Mouse (Mus musculus) layer of hippocampus, adult 18-20 months (tissue): Measurements from ENCODE around the gene Gm11437. TPM values are rescaled to one million over a fixed set of nuclear protein-coding genes. Genes with fewer than 3 reads are reported as not detected.

Experiments used
- DNase-seq, 2 experiments: peaks; one replicate each; pipeline ENCODE4 v3.0.0; 2022; ENCODE audit warnings: low spot score in 2 of 2
- long read RNA-seq: library from polyadenylated mRNA; stranded (forward); transcript quantifications from one replicate; pipeline ENCODE4 v2.0.0, GENCODE M21; 2021
- total RNA-seq, 2 experiments: library from RNA; stranded (reverse); gene quantifications; 2 replicates each; pipeline ENCODE4 v1.2.3; 2021

Gene Gm11437
- not detected for total RNA-seq
- long read RNA-seq = 0 reads

GRCm38 (mm10) chr11:84167046-84167526 is at the start of gene Gm11437:
Gene Gm11437, minus strand, starts transcription at chr11:84167476.
- DNase-seq = no peak

- no peak for DNase-seq
These were observed 43.6 kb upstream of the Gm11437 start for GRCm38 (mm10) chr11:84210876-84211275.

- no peak for DNase-seq
These were observed 38.5 kb upstream of the Gm11437 start for GRCm38 (mm10) chr11:84205776-84206175.

GRCm38 (mm10) chr11:84197607-84198402 is 30.5 kb upstream of the Gm11437 start:
- DNase-seq = no peak

- DNase-seq = no peak
These were observed 27.5 kb upstream of the Gm11437 start for GRCm38 (mm10) chr11:84194751-84195150.

GRCm38 (mm10) chr11:84193249-84193648 is 26.0 kb upstream of the Gm11437 start:
- no peak for DNase-seq

- no peak for DNase-seq
These were observed 23.4 kb upstream of the Gm11437 start for GRCm38 (mm10) chr11:84190581-84191233.

GRCm38 (mm10) chr11:84188530-84188929 is 21.3 kb upstream of the Gm11437 start:
- no peak for DNase-seq

- DNase-seq = no peak
These were observed 14.0 kb upstream of the Gm11437 start for GRCm38 (mm10) chr11:84181286-84181685.

GRCm38 (mm10) chr11:84179954-84180598 is 12.8 kb upstream of the Gm11437 start:
- peak; percentile 60 to 71 for DNase-seq

- DNase-seq = peak; percentile 87 to 93
These were observed 12.1 kb upstream of the Gm11437 start for GRCm38 (mm10) chr11:84179226-84179953.

- DNase-seq = no peak
These were observed 11.3 kb upstream of the Gm11437 start for GRCm38 (mm10) chr11:84178571-84178970.

GRCm38 (mm10) chr11:84172539-84173435 is 5.5 kb upstream of the Gm11437 start:
- DNase-seq = no peak

GRCm38 (mm10) chr11:84168701-84169288 is 1.5 kb upstream of the Gm11437 start:
- DNase-seq = peak; percentile 13 to 74

- DNase-seq = no peak
These were observed 2.7 kb downstream of the Gm11437 start for GRCm38 (mm10) chr11:84164561-84164960.

- no peak for DNase-seq
These were observed 3.2 kb downstream of the Gm11437 start for GRCm38 (mm10) chr11:84164123-84164522.

GRCm38 (mm10) chr11:84156535-84157262 is 10.6 kb downstream of the Gm11437 start:
- no peak for DNase-seq

- no peak for DNase-seq
These were observed 16.4 kb downstream of the Gm11437 start for GRCm38 (mm10) chr11:84150884-84151283.

GRCm38 (mm10) chr11:84146081-84146480 is 21.2 kb downstream of the Gm11437 start:
- no peak for DNase-seq
